Mouse (Mus musculus): ENCODE data around the gene Nae1. TPM values are rescaled to one million over a fixed set of nuclear protein-coding genes. Genes with fewer than 3 reads are reported as not detected.

Gene Nae1
- polyA plus RNA-seq, 2 experiments = 23.4 to 37.5 TPM

DNA sequence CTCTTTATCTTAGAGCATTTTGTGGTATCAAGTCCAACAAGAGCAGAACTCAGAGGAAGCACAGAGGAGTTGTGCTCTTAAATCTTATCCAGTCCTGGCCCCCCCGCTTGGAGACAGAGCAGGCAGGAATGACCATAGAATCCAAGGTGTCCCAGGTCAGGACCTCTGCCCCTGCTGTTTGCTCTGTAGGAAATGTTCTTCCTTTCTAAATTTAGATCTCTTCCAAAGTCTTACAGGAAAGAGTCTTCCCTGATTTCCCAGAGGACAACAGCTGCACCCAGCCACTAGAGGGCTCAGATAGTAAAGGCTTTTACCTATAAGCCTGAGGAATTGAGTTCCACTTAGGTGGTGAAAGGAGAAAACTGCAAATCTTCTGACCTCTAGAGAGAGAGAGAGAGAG, 35.1 kb upstream of the Nae1 start:
- DNase-seq (ENCODE audit: low read depth in 3 of 3, low spot score in 3 of 3) = no peak

GRCm38 (mm10) chr8:104565457-104565798, 31.0 kb upstream of the Nae1 start:
- H3K4me1 ChIP-seq (replicated peaks; ENCODE audit: control insufficient read depth in 2 of 2, insufficient read depth in 2 of 2, low read length in 1 of 2) = peaks cover 0 to 6% of the 10 kb centered on the region in 2 experiments; a peak in 2 of 4 replicates
- H3K4me2 ChIP-seq (ENCODE audit: low read depth) = no peak overlapping the region
- H3K9ac ChIP-seq (replicated peaks) = no peak overlapping the region
- H3K36me3 ChIP-seq (replicated peaks; ENCODE audit: control insufficient read depth, insufficient read depth, low read depth) = no peaks in the 10 kb centered on the region
- TF ChIP-seq CTCF (IDR thresholded peaks at IDR 0.05; ENCODE audit: low read depth) (no peak), EP300 (IDR thresholded peaks at IDR 0.05; ENCODE audit: low read depth) (no peak)
- no peak for ATAC-seq (ENCODE audit: insufficient read depth)
- H3K9me3 ChIP-seq (ENCODE audit: control insufficient read depth, low read length) = no peaks in the 10 kb centered on the region
- H3K4me3 ChIP-seq (ENCODE audit: insufficient read depth in 1 of 2, low read depth in 2 of 2, low read length in 2 of 2) = no peak overlapping the region
- DNase-seq (ENCODE audit: low read depth in 3 of 3, low spot score in 3 of 3) = no peak
- H3K27me3 ChIP-seq (ENCODE audit: control insufficient read depth, insufficient read depth, low read length) = no peaks in the 10 kb centered on the region
- WGBS (ENCODE audit: insufficient replicate concordance) = 85% methylated on average over 5 of the region's 5 CpGs
- H3K27ac ChIP-seq = no peak overlapping the region

More for the DNA sequence above, 35.1 kb upstream of the Nae1 start:
- Histone ChIP-seq H3K9ac (replicated peaks) (no peak overlapping the region), H3K27ac (no peak overlapping the region), H3K9me3 (ENCODE audit: control insufficient read depth, low read length) (no peaks in the 10 kb centered on the region), H3K27me3 (ENCODE audit: control insufficient read depth, insufficient read depth, low read length) (no peaks in the 10 kb centered on the region), H3K36me3 (replicated peaks; ENCODE audit: control insufficient read depth, insufficient read depth, low read depth) (no peaks in the 10 kb centered on the region), H3K4me3 (ENCODE audit: insufficient read depth in 1 of 2, low read depth in 2 of 2, low read length in 2 of 2) (no peak overlapping the region), H3K4me2 (ENCODE audit: low read depth) (no peak overlapping the region), H3K4me1 (replicated peaks; ENCODE audit: control insufficient read depth in 2 of 2, insufficient read depth in 2 of 2, low read length in 1 of 2) (peaks cover 0 to 10% of the 10 kb centered on the region in 2 experiments; a peak in 2 of 4 replicates)
- ATAC-seq (ENCODE audit: insufficient read depth) = no peak
- whole genome bisulfite sequencing (ENCODE audit: insufficient replicate concordance) = 56% methylated on average over 1 of the region's 1 CpGs
- TF ChIP-seq EP300 (IDR thresholded peaks at IDR 0.05; ENCODE audit: low read depth) (no peak), CTCF (IDR thresholded peaks at IDR 0.05; ENCODE audit: low read depth) (peak; percentile 28; the same call in 1 of the 2 replicates)

DNA sequence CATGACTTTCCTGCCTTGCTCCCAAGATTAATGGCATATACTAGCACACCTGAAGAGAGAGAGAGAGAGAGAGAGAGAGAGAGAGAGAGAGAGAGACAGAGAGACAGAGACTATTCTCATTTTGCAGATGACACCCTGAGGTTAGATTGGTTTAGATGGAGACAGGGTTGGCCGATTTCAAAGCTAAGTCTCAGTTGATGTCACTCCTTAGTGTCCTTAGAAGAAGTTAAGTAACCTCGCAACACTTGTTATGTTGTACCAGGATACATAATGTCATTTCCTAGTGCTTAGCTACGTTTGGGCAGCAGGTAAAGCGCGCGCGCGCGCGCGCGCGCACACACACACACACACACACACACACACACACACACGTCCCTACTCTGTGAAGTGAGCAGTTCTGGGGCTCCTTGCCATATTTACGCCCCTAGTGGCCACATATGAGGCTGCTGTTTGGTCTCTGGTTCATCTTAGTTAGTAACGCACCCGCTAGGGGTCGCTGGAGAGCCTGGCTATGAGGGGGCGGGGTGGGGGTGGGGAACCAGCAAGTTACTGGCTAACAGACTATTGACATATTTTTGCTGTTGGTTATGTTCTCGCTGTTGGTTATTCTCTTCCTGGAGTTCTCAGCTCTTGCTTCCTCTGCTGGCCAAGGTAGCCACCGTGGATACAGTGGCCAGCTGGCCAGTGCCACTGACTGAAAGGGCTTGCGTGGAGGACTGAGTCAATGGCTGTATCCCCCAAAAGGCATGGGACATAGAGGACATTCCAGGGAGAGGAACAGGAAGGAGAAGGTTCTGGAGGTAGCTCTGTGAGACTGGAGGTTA, 30.4 kb upstream of the Nae1 start:
- Histone ChIP-seq H3K4me2 (ENCODE audit: low read depth) (peak overlapping the region; percentile 36), H3K4me3 (ENCODE audit: insufficient read depth in 1 of 2, low read depth in 2 of 2, low read length in 2 of 2) (no peak overlapping the region), H3K9ac (replicated peaks) (no peak overlapping the region), H3K27me3 (ENCODE audit: control insufficient read depth, insufficient read depth, low read length) (no peaks in the 10 kb centered on the region), H3K9me3 (ENCODE audit: control insufficient read depth, low read length) (no peaks in the 10 kb centered on the region), H3K4me1 (replicated peaks; ENCODE audit: control insufficient read depth in 2 of 2, insufficient read depth in 2 of 2, low read length in 1 of 2) (peaks cover 0 to 5% of the 10 kb centered on the region in 2 experiments; a peak in 2 of 4 replicates), H3K36me3 (replicated peaks; ENCODE audit: control insufficient read depth, insufficient read depth, low read depth) (no peaks in the 10 kb centered on the region), H3K27ac (no peak overlapping the region)
- TF ChIP-seq CTCF (IDR thresholded peaks at IDR 0.05; ENCODE audit: low read depth) (peak; percentile 92), EP300 (IDR thresholded peaks at IDR 0.05; ENCODE audit: low read depth) (no peak)
- DNase-seq (ENCODE audit: low read depth in 3 of 3, low spot score in 3 of 3) = peak; percentile 74 to 77 (median 76)
- peak; percentile 85 for ATAC-seq (ENCODE audit: insufficient read depth)
- 15% methylated on average over 22 of the region's 22 CpGs for WGBS (ENCODE audit: insufficient replicate concordance)

DNA sequence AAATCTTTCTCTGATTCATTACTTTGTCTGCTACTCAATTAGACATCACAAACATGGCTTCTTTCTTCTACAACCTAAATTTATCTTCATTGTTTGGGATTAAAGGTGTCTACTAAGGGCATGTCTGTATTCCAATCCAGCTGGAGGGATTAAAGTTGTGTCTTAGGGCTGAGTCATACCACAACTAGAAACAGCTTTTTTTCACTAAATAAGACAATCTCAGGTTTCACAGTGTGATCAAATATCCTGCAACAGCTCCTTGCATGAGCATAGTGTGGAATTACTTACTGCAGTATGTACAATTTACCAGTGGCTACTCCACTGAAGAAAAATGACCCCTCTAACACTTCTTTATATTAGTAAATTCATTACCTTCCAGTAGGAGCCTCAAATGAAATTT, 26.3 kb upstream of the Nae1 start:
- no peaks in the 10 kb centered on the region for H3K36me3 ChIP-seq (replicated peaks; ENCODE audit: control insufficient read depth, insufficient read depth, low read depth)
- no peak overlapping the region for H3K4me2 ChIP-seq (ENCODE audit: low read depth)

DNA sequence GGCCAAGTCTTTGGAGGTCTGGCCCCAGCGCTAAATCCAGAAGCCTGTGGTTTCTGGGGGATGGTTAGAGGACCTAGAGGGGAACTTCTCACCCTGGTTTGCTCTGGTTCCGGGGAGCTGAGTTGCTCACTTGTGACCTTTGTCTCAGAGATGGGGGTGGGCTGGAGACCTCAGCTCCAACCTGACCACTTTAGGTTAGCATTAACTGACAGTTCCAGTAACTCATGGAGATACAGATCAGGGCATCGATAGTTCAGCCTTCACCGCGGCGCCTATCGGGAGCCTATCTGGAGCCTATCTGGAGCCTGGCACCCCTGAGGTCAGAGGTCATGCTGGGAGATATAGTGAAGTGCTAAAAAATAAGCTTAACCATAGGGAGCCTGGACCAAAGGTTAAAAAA, 22.8 kb upstream of the Nae1 start:
- no peaks in the 10 kb centered on the region for H3K9me3 ChIP-seq (ENCODE audit: control insufficient read depth, low read length)
- no peaks in the 10 kb centered on the region for H3K27me3 ChIP-seq (ENCODE audit: control insufficient read depth, insufficient read depth, low read length)
- WGBS (ENCODE audit: insufficient replicate concordance) = 46% methylated on average over 7 of the region's 7 CpGs
- TF ChIP-seq EP300 (IDR thresholded peaks at IDR 0.05; ENCODE audit: low read depth) (no peak), CTCF (IDR thresholded peaks at IDR 0.05; ENCODE audit: low read depth) (no peak)
- no peak for DNase-seq (ENCODE audit: low read depth in 3 of 3, low spot score in 3 of 3)
- ATAC-seq (ENCODE audit: insufficient read depth) = peak; percentile 45; the same call in 1 of the 2 replicates
- no peaks in the 10 kb centered on the region for H3K36me3 ChIP-seq (replicated peaks; ENCODE audit: control insufficient read depth, insufficient read depth, low read depth)
- H3K4me1 ChIP-seq (replicated peaks; ENCODE audit: control insufficient read depth in 2 of 2, insufficient read depth in 2 of 2, low read length in 1 of 2) = no peaks in the 10 kb centered on the region; a peak in 1 of 4 replicates
- no peak overlapping the region for H3K4me3 ChIP-seq (ENCODE audit: insufficient read depth in 1 of 2, low read depth in 2 of 2, low read length in 2 of 2)
- no peak overlapping the region for H3K27ac ChIP-seq
- H3K9ac ChIP-seq (replicated peaks) = no peak overlapping the region
- no peak overlapping the region; the same call in 1 of the 2 replicates for H3K4me2 ChIP-seq (ENCODE audit: low read depth)

More for the DNA sequence above, 26.3 kb upstream of the Nae1 start:
- Histone ChIP-seq H3K4me1 (replicated peaks; ENCODE audit: control insufficient read depth in 2 of 2, insufficient read depth in 2 of 2, low read length in 1 of 2) (peaks cover 0 to 5% of the 10 kb centered on the region in 2 experiments; a peak in 2 of 4 replicates), H3K9me3 (ENCODE audit: control insufficient read depth, low read length) (no peaks in the 10 kb centered on the region), H3K9ac (replicated peaks) (no peak overlapping the region), H3K27ac (no peak overlapping the region), H3K4me3 (ENCODE audit: insufficient read depth in 1 of 2, low read depth in 2 of 2, low read length in 2 of 2) (no peak overlapping the region), H3K27me3 (ENCODE audit: control insufficient read depth, insufficient read depth, low read length) (no peaks in the 10 kb centered on the region)
- ATAC-seq (ENCODE audit: insufficient read depth) (no peak), DNase-seq (ENCODE audit: low read depth in 3 of 3, low spot score in 3 of 3) (no peak)
- no peak for TF ChIP-seq CTCF (IDR thresholded peaks at IDR 0.05; ENCODE audit: low read depth)
- TF ChIP-seq EP300 (IDR thresholded peaks at IDR 0.05; ENCODE audit: low read depth) = no peak
